Mouse (Mus musculus) kidney, embryonic 16.5 days (tissue): Measurements from ENCODE around the gene Tnni3k. TPM values are rescaled to one million over a fixed set of nuclear protein-coding genes. Genes with fewer than 3 reads are reported as not detected.

Experiments
- ATAC-seq: fragments of 200-750 bp; cut with Nextera tagmentation; 2 replicates; pipeline ENCODE4 v1.8.0; 2017; ENCODE audit warnings: moderate TSS enrichment; ENCODE audit not compliant: low FRiP score, low TSS enrichment
- H3K27ac ChIP-seq: fragments of 300-500 bp; sonication (generic); 2 replicates; pipeline ENCODE4 v1.5.1; 2014; ENCODE audit warnings: low read length
- H3K27me3 ChIP-seq: fragments of 300-500 bp; sonication (generic); 2 replicates; pipeline ENCODE4 v1.6.1; 2014; ENCODE audit warnings: low read length, control low read depth, mixed read lengths; ENCODE audit not compliant: insufficient read depth
- H3K36me3 ChIP-seq: fragments of 300-500 bp; sonication (generic); 2 replicates; pipeline ENCODE4 v1.6.1; 2014; ENCODE audit warnings: low read length, control low read depth, mixed read lengths; ENCODE audit not compliant: insufficient read depth
- H3K4me1 ChIP-seq: fragments of 300-500 bp; sonication (generic); 2 replicates; pipeline ENCODE4 v1.6.1; 2014; ENCODE audit warnings: low read length, control low read depth, mixed read lengths; ENCODE audit not compliant: insufficient read depth
- H3K4me2 ChIP-seq: fragments of 300-500 bp; sonication (generic); replicated peaks from 2 replicates; pipeline ENCODE4 v1.6.1; 2014; ENCODE audit warnings: low read depth, low read length
- H3K4me3 ChIP-seq: fragments of 300-500 bp; sonication (generic); 2 replicates; pipeline ENCODE4 v1.5.1; 2014; ENCODE audit warnings: mild to moderate bottlenecking, low read length
- H3K9ac ChIP-seq: fragments of 300-500 bp; sonication (generic); replicated peaks from 2 replicates; pipeline ENCODE4 v1.6.1; 2014; ENCODE audit warnings: low read length
- H3K9me3 ChIP-seq: fragments of 300-500 bp; sonication (generic); 2 replicates; pipeline ENCODE4 v1.6.1; 2016; ENCODE audit warnings: low read length, control low read depth
- WGBS: fragments of 180-500 bp; shearing (Covaris S2); extraction: QIAGEN DNeasy Blood & Tissue Kit; methylation state at CpG from one replicate; pipeline ENCODE4 v1.1.7; 2014; 5-methylcytosine and 5-hydroxymethylcytosine counted together
- polyA plus RNA-seq: library from polyadenylated mRNA; unstranded; fragments of >200 nt; fragmentation: Nextera tagmentation; extraction: Ambion mirVana; gene quantifications from 2 replicates; pipeline ENCODE4 v1.2.1, GENCODE M21; 2015

Tnni3k gene
- polyA plus RNA-seq, 1 experiment from 2014 or later: not detected

GRCm38 (mm10) chr3:154763374-154763773 lies 291.8 kb downstream of the Tnni3k start:
- H3K27me3 ChIP-seq: no peaks in the 10 kb centered on the region
- ATAC-seq: peak; percentile 35; the same call in 1 of the 2 replicates
- H3K9ac ChIP-seq: no peak overlapping the region
- H3K27ac ChIP-seq: no peak overlapping the region
- 33% methylated on average over 9 of the region's 9 CpGs for WGBS
- H3K4me1 ChIP-seq: no peaks in the 10 kb centered on the region; the same call in 1 of the 2 replicates
- H3K4me3 ChIP-seq: no peak overlapping the region
- H3K36me3 ChIP-seq: no peaks in the 10 kb centered on the region
- H3K4me2 ChIP-seq: no peak overlapping the region
- H3K9me3 ChIP-seq: peaks cover 3% of the 10 kb centered on the region; the same call in 1 of the 2 replicates

GRCm38 (mm10) chr3:154761108-154761507 lies 294.1 kb downstream of the Tnni3k start:
- H3K9ac ChIP-seq: no peak overlapping the region
- 77% methylated on average over 3 of the region's 3 CpGs for WGBS
- H3K4me1 ChIP-seq: no peaks in the 10 kb centered on the region; the same call in 1 of the 2 replicates
- no peaks in the 10 kb centered on the region for H3K27me3 ChIP-seq
- no peak overlapping the region for H3K4me3 ChIP-seq
- no peak overlapping the region for H3K27ac ChIP-seq
- H3K36me3 ChIP-seq: no peaks in the 10 kb centered on the region
- ATAC-seq: no peak
- no peak overlapping the region for H3K4me2 ChIP-seq
- peaks cover 3% of the 10 kb centered on the region; the same call in 1 of the 2 replicates for H3K9me3 ChIP-seq

GRCm38 (mm10) chr3:154758089-154758488 lies 297.1 kb downstream of the Tnni3k start:
- Histone ChIP-seq H3K36me3 (no peaks in the 10 kb centered on the region), H3K27ac (no peak overlapping the region), H3K27me3 (no peaks in the 10 kb centered on the region), H3K9me3 (peaks cover 3% of the 10 kb centered on the region; the same call in 1 of the 2 replicates), H3K4me2 (no peak overlapping the region), H3K4me3 (no peak overlapping the region), H3K4me1 (no peaks in the 10 kb centered on the region; the same call in 1 of the 2 replicates), H3K9ac (no peak overlapping the region)
- ATAC-seq: no peak
- 85% methylated on average over 3 of the region's 3 CpGs for WGBS

GRCm38 (mm10) chr3:154755225-154755624 lies 300.0 kb downstream of the Tnni3k start:
- 95% methylated on average over 3 of the region's 3 CpGs for WGBS
- H3K4me3 ChIP-seq: no peak overlapping the region
- no peak overlapping the region for H3K9ac ChIP-seq
- no peak overlapping the region for H3K27ac ChIP-seq
- no peaks in the 10 kb centered on the region for H3K4me1 ChIP-seq
- no peak for ATAC-seq
- H3K4me2 ChIP-seq: no peak overlapping the region
- H3K27me3 ChIP-seq: no peaks in the 10 kb centered on the region
- no peaks in the 10 kb centered on the region for H3K9me3 ChIP-seq
- H3K36me3 ChIP-seq: no peaks in the 10 kb centered on the region

- ATAC-seq: no peak
- WGBS: 36% methylated on average over 3 of the region's 3 CpGs
- Histone ChIP-seq H3K36me3 (no peaks in the 10 kb centered on the region), H3K27me3 (no peaks in the 10 kb centered on the region), H3K9me3 (no peaks in the 10 kb centered on the region), H3K27ac (no peak overlapping the region), H3K4me2 (no peak overlapping the region), H3K4me3 (no peak overlapping the region), H3K4me1 (no peaks in the 10 kb centered on the region), H3K9ac (no peak overlapping the region)
These were observed 300.7 kb downstream of the Tnni3k start for GRCm38 (mm10) chr3:154754505-154754904.

GRCm38 (mm10) chr3:154744317-154744716 lies 310.9 kb downstream of the Tnni3k start:
- Histone ChIP-seq H3K9ac (no peak overlapping the region), H3K36me3 (no peaks in the 10 kb centered on the region), H3K27me3 (no peaks in the 10 kb centered on the region), H3K4me2 (no peak overlapping the region), H3K4me1 (no peaks in the 10 kb centered on the region), H3K9me3 (no peaks in the 10 kb centered on the region), H3K4me3 (no peak overlapping the region), H3K27ac (no peak overlapping the region)
- WGBS: 99% methylated on average over 2 of the region's 2 CpGs
- ATAC-seq: no peak

GRCm38 (mm10) chr3:154742927-154743326 lies 312.3 kb downstream of the Tnni3k start:
- WGBS: 68% methylated on average over 5 of the region's 5 CpGs
- no peak overlapping the region for H3K4me3 ChIP-seq
- no peaks in the 10 kb centered on the region for H3K9me3 ChIP-seq
- no peak overlapping the region for H3K4me2 ChIP-seq
- H3K27ac ChIP-seq: no peak overlapping the region
- no peaks in the 10 kb centered on the region for H3K4me1 ChIP-seq
- no peak overlapping the region for H3K9ac ChIP-seq
- no peak for ATAC-seq
- no peaks in the 10 kb centered on the region for H3K27me3 ChIP-seq
- H3K36me3 ChIP-seq: no peaks in the 10 kb centered on the region

- 67% methylated on average over 5 of the region's 5 CpGs for WGBS
- Histone ChIP-seq H3K27me3 (no peaks in the 10 kb centered on the region), H3K9me3 (no peaks in the 10 kb centered on the region), H3K9ac (no peak overlapping the region), H3K4me2 (no peak overlapping the region), H3K4me3 (no peak overlapping the region), H3K27ac (no peak overlapping the region), H3K4me1 (no peaks in the 10 kb centered on the region), H3K36me3 (no peaks in the 10 kb centered on the region)
- ATAC-seq: no peak
These were observed 313.7 kb downstream of the Tnni3k start for GRCm38 (mm10) chr3:154741496-154741895.

Other genes starting within 250 kb of the Tnni3k start
- gene Fpgt, start 38.0 kb upstream of the Tnni3k start, polyA plus RNA-seq: 14.3 and 14.7 TPM in 2 replicates
- 1.3 and 1.8 TPM in 2 replicates for gene Lrriq3, start 38.0 kb upstream of the Tnni3k start, polyA plus RNA-seq